ENCODE assay signal across 8 mouse cellular contexts in the genomic region with DNA sequence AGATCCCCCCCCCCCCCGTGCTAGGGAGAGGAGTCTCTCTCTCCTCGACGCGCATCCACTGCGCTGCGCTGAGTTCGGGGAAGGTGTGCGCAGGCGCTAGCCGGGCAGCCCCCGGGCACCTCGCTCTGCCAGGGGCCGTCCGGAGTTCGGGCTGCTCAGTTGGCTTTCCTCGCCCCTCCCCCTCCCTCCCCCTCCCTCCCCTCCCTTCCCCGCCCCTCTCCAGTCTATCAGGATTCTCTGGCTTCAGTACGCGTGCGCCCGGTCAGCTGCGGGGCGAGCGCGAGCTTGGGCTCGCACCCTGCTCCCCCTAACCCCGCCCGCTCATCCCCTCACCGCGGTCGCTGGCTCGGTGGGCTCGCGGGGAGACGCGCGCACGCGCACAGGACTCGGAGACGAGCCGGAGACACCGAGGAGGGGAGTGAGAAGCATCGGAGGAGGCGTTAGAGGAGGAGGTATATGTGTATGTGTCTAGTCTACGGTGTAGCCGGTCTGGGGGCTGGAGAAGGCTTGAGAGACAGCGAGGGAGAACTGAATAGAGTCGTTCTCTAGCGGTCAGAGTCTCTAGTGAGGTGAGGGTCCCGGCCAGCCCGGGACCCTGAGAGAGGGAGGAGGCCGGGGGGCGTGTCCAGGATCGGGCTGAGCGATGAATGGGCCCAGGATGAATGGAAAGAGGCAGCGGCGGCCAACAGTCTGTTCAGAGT. TPM values are rescaled to one million over a fixed set of nuclear protein-coding genes. Genes with fewer than 3 reads are reported as not detected.
DNase-seq lines count a peak whose midpoint lies in the region; ATAC-seq and TF ChIP-seq lines count a peak whose summit lies in the region.

No protein-coding gene starts in this region.

- H3K9me3 ChIP-seq in E14TG2a.4 (ENCODE audit: low read length): no peaks in the 10 kb centered on the region
- no peaks in the 10 kb centered on the region for H3K9me3 ChIP-seq in forebrain, embryonic 13.5 days (replicated peaks)
- H3K9me3 ChIP-seq in heart, postnatal 0 days (replicated peaks; ENCODE audit: control insufficient read depth, low read length): no peaks in the 10 kb centered on the region
- H3K9me3 ChIP-seq in liver, embryonic 15.5 days (replicated peaks): no peaks in the 10 kb centered on the region

- DNase-seq in c-Kit-positive CD71-negative TER-119-negative erythroid progenitor cells, embryonic 14.5 days (ENCODE audit: low read depth): peak; percentile 22
- peak; percentile 63 for DNase-seq in heart, postnatal 0 days (ENCODE audit: low spot score)
- DNase-seq in layer of hippocampus, adult 11-12 months (ENCODE audit: low spot score): peak; percentile 66
- DNase-seq in ovary, postnatal 14 days (ENCODE audit: low spot score): peak; percentile 39
- peak; percentile 26 for DNase-seq in urinary bladder, adult 2 months (ENCODE audit: low spot score)

- H3K4me1 ChIP-seq in E14TG2a.4 (replicated peaks; ENCODE audit: low read depth, low read length): peaks cover 7% of the 10 kb centered on the region
- H3K4me1 ChIP-seq in forebrain, embryonic 13.5 days: 0 out of 2 replicates have a peak, but pooled peaks cover 4% of the 10 kb centered on the region
- no peaks in the 10 kb centered on the region for H3K4me1 ChIP-seq in heart, postnatal 0 days (ENCODE audit: control insufficient read depth, insufficient read depth)
- no peaks in the 10 kb centered on the region for H3K4me1 ChIP-seq in liver, embryonic 15.5 days (replicated peaks)

- TF ChIP-seq EP300 in heart, postnatal 0 days (IDR thresholded peaks at IDR 0.05; ENCODE audit: low read depth): no peak

- no peak for TF ChIP-seq CTCF in E14TG2a.4 (conservative IDR thresholded peaks at IDR 0.05; ENCODE audit: low read length)
- TF ChIP-seq CTCF in heart, postnatal 0 days (IDR thresholded peaks at IDR 0.05; ENCODE audit: low read depth): no peak

- no peaks in the 10 kb centered on the region for H3K36me3 ChIP-seq in E14TG2a.4 (ENCODE audit: insufficient read depth, low read length)
- no peaks in the 10 kb centered on the region for H3K36me3 ChIP-seq in forebrain, embryonic 13.5 days (ENCODE audit: poor library complexity, severe bottlenecking)
- no peaks in the 10 kb centered on the region for H3K36me3 ChIP-seq in heart, postnatal 0 days (replicated peaks; ENCODE audit: control insufficient read depth, insufficient read depth, low read length)
- H3K36me3 ChIP-seq in liver, embryonic 15.5 days (replicated peaks): no peaks in the 10 kb centered on the region

- ATAC-seq in forebrain, embryonic 13.5 days: peak; percentile 92
- peak; percentile 91 for ATAC-seq in heart, postnatal 0 days (ENCODE audit: insufficient read depth, low read depth)
- ATAC-seq in liver, embryonic 15.5 days (ENCODE audit: insufficient read depth): peak; percentile 42; the same call in 1 of the 2 replicates

- no peaks in the 10 kb centered on the region for H3K27me3 ChIP-seq in E14TG2a.4 (ENCODE audit: insufficient read depth, low read length)
- no peaks in the 10 kb centered on the region for H3K27me3 ChIP-seq in forebrain, embryonic 13.5 days
- H3K27me3 ChIP-seq in heart, postnatal 0 days (ENCODE audit: control insufficient read depth, insufficient read depth, low read length): no peaks in the 10 kb centered on the region
- H3K27me3 ChIP-seq in liver, embryonic 15.5 days: peaks cover 38% of the 10 kb centered on the region

- H3K4me2 ChIP-seq in forebrain, embryonic 13.5 days: peak overlapping the region; percentile 56
- peak overlapping the region; percentile 65 for H3K4me2 ChIP-seq in heart, postnatal 0 days (ENCODE audit: low read depth, low read length)
- H3K4me2 ChIP-seq in liver, embryonic 15.5 days: peak overlapping the region; percentile 56

- H3K4me3 ChIP-seq in E14TG2a.4 (replicated peaks; ENCODE audit: low read length): peak overlapping the region; percentile 79
- H3K4me3 ChIP-seq in forebrain, embryonic 13.5 days: peak overlapping the region; percentile 46
- H3K4me3 ChIP-seq in heart, postnatal 0 days (ENCODE audit: low read depth, low read length): peak overlapping the region; percentile 56
- H3K4me3 ChIP-seq in liver, embryonic 15.5 days (replicated peaks): peak overlapping the region; percentile 44

- peak overlapping the region; percentile 65 for H3K9ac ChIP-seq in forebrain, embryonic 13.5 days
- H3K9ac ChIP-seq in heart, postnatal 0 days (replicated peaks; ENCODE audit: low read depth, low read length): no peak overlapping the region; the same call in 1 of the 2 replicates
- no peak overlapping the region for H3K9ac ChIP-seq in liver, embryonic 15.5 days

- peak overlapping the region; percentile 92 for H3K27ac ChIP-seq in forebrain, embryonic 13.5 days
- H3K27ac ChIP-seq in heart, postnatal 0 days (ENCODE audit: low read depth): no peak overlapping the region; the same call in 1 of the 2 replicates
- H3K27ac ChIP-seq in liver, embryonic 15.5 days (replicated peaks): no peak overlapping the region

- 20% methylated on average over 16 of the region's 58 CpGs for WGBS in forebrain, embryonic 13.5 days
- 14% methylated on average over 54 of the region's 58 CpGs for WGBS in heart, postnatal 0 days
- WGBS in liver, embryonic 15.5 days (ENCODE audit: insufficient replicate concordance): 21% methylated on average over 38 of the region's 58 CpGs

RNA-seq across cellular contexts. Expression of gene Wnk3, which starts 28.5 kb away (rescaled TPM):
- polyA plus RNA-seq in forebrain, embryonic 13.5 days (2015; fragmentation: Nextera tagmentation; extraction: Ambion mirVana): 12.6 and 13.1 TPM in 2 replicates
- total RNA-seq in heart, postnatal 0 days (2014; rRNA removed; ENCODE audit: low replicate concordance): 0.35 and 3.1 TPM in 2 replicates
- 0.18 and 0.37 TPM in 2 replicates for polyA plus RNA-seq in heart, postnatal 0 days (2015; fragmentation: Nextera tagmentation; extraction: Ambion mirVana)
- 0.08 and 0.10 TPM in 2 replicates for polyA plus RNA-seq in liver, embryonic 15.5 days (2015; fragmentation: Nextera tagmentation; extraction: Ambion mirVana)
- polyA plus RNA-seq in urinary bladder, adult 2 months (2012; rRNA removed): 0.50 and 0.57 TPM in 2 replicates

Comparison
In these comparisons a context has a peak if more than half of its experiments do, and no peak if none do; other contexts are left out.
1. ATAC-seq: peak in every context shown above with its lines; median percentile 92 in forebrain, embryonic 13.5 days; 91 in heart, postnatal 0 days; 42 in liver, embryonic 15.5 days.